Mouse (Mus musculus) right cerebral cortex, postnatal 14 days (tissue): ENCODE measurements at regions not wholly inside any gene's neighbourhood (a gene's known extent, or its start where the extent isn't known, plus 50 kb on each side); places are given as distances from the start of the nearest gene placed in this dataset.

Experiments
- DNase-seq: peaks from one replicate; pipeline ENCODE4 v3.0.0; 2022

DNA sequence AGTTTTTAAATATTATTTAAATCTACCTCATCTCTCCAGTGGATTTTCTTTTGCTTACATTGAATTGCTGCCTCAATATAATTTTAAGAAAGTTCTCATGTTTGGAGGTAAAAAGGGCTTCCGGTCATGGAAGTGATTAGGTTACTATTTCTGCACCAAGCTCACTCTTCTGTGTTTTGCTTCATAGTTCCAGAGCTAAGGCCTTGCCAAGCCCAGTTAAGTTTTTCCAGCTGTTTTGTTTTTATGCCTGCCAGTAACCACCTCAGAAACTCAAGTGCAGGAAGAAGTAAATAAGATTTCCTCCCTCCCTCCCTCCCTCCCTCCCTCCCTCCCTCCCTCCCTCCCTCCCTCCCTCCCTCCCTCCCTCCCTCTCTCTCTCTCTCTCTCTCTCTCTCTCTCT, 2466.1 kb downstream of the Poteg start:
- DNase-seq, result no peak

DNA sequence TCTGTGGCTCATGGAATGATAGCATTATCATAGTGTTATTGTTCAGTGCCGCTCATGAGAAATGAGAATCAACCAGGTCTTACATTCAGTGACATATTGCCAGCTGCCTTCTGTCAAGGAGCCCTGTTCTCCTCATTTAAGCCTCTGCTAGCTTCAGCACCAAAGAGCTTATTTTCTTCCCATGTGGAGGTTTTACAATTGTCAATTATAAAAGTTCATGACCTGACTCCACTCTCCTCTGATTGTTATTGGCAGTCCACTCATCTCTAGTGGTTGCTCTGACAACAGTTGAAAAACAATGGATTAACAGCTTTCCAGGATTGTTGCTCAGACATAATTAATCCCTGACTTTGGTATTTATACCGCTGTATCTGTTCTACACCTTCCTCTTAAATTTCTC, 2473.0 kb downstream of the Poteg start:
- no peak for DNase-seq

DNA sequence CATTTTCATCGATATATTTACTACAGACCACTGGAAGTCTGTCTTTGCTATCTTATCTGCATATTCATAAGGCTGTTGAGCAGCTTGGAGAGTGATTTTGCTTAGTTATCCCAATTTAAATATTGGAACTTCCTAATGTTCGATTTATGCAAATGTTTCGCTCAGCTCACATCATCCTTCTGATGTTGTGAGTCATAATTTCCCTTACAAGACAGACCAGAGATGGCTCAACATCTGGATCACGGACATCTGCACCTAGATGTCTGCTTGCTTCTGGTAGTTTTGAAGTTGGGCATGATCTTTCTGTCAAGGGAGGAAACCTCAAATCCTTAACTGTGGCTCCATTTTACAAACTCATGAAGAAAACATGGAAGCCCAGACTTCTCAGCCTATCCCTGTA, 2480.8 kb downstream of the Poteg start:
- no peak for DNase-seq

DNA sequence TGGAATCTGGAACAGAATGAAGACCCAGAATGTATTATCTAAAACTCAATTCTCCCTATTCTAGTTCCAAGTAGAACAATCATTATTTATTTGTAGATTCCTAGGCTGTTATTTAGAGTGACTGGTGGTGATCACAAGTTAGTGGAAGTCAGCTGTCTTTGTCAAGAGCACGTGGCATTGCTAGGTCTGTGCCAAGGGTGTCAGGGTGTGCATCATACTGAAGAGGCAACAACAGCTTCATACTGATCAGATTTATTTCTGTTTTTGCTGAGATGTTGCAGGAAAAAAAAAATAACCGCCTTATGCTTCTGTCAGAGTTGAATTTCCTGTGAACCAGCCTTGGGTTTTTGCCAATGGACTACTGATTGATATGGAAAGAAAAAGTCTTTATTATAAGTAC, 2513.9 kb downstream of the Poteg start:
- no peak for DNase-seq

DNA sequence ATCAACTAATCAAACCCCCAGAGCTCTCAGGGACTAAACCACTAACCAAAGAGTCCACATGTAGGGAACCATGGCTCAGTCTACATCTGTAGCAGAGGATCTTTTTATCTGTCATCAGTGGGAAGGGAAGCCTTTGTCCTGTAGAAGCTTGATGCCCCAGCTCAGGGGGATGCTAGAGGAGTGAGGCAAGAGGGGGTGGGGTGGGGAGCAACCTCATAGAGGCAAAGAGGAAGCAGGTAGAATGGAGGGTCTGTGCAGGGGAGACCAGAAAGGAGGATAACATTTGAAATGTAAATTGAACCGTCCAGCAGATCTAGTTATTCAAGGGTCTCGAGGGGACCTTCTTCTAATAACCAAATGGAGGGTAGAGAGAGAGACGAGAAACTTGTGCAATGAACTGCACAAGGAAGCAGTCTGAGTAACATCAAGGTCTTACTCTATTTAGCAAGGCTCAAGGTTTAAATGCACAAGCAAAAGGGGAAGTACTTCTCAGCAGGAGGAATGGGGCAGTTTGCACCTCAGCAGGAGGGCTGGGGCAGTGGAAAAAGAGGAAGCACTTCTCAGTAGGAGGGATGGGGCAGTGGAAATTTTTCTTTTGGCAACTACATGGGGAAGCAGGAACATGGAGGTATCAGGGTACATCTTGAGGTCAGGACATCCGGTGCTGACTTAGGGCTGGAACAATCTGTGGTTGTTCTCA, 2529.3 kb downstream of the Poteg start:
- no peak for DNase-seq

DNA sequence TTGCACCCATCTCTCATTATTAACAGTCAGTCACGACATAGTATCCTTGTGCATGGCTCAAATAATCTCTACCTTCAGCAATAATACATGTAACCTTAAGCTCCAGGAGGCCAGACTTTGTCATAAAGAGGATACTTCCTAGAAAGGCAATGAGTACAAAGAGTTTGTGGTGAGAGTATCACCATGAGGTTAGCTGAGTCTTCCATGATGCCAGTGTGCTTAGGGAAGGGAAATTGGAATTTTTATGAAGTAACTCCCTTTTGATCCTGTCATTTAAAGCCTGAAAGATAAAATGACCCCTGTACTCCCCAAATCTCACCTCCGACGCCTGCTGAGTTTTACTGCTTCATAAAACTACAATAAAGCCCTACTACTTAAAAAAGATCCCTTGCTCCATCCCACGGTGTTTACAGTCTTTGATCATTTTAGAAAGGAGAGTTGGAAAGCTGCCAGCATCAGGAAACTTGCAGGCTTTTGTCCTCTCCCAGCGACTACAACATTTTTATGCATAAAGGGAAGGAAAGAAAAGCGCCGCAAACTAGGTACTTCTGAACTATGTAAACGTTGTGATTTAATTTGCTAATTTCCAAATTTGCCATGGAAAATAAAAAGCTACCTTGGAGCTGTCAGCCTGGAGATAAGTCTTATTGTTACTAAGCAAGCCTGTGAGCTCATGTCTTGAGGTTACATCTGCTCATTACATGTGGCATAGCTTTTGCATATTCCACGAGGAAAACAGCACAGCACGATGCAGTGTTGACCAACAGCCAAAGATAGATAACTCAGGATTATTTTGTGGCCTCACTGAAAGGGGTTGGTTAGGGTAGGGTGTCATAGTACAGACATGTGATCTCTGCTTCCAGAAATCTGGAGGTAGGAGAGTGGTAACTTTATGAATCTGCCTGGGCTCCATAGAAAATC, 2531.4 kb downstream of the Poteg start:
- DNase-seq, result peak; percentile 5

DNA sequence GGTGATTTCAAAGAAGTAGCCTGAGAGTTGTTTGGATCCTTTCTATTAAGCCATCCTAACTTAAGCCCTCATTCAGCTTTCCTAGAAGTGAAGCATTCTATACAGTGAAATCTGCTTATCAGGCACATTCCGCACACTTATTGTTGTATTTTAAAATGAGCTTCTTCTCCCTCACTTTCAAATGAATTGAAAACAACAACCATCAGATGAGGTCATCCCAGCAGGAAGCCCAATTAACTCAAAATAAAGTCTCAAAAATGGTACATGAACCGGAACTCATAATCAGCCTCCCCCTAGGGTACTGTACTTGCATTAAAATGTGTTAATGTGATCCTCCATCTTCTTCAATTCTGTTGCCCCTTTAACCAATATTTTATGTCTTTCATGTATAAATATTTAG, 2545.1 kb downstream of the Poteg start:
- no peak for DNase-seq

DNA sequence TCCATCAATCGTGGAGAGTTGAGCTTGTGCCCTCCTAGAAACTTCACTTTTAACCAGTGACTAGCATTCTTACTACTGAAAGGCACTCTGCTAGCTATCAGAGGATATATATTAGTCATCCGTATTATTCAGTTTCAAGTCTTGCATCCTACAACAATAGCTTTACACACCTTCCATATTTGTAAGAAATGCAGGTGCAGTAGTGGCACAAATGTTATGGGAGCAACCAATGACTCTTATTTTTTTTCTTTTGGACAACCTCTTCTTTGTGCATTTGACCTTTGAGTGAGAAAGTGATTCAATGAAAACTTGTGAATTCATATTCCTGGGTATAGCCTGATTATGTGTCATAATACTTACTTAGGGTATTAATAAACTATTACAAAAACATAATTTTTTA, 2551.9 kb downstream of the Poteg start:
- DNase-seq, result no peak
